Mouse (Mus musculus): ENCODE measurements around the gene Tcte2. TPM values are rescaled to one million over a fixed set of nuclear protein-coding genes. Genes with fewer than 3 reads are reported as not detected.
A peak's percentile ranks its signal among the peaks of the same experiment; 100 is the strongest.
"Not testable (repeated sequence)": the region's sequence is repeated elsewhere in the genome, so short reads cannot be mapped to it uniquely, and the experiment has no call there.

Gene Tcte2
- 0.44 and 0.65 TPM in 2 replicates for polyA plus RNA-seq (2012; rRNA removed)

DNA sequence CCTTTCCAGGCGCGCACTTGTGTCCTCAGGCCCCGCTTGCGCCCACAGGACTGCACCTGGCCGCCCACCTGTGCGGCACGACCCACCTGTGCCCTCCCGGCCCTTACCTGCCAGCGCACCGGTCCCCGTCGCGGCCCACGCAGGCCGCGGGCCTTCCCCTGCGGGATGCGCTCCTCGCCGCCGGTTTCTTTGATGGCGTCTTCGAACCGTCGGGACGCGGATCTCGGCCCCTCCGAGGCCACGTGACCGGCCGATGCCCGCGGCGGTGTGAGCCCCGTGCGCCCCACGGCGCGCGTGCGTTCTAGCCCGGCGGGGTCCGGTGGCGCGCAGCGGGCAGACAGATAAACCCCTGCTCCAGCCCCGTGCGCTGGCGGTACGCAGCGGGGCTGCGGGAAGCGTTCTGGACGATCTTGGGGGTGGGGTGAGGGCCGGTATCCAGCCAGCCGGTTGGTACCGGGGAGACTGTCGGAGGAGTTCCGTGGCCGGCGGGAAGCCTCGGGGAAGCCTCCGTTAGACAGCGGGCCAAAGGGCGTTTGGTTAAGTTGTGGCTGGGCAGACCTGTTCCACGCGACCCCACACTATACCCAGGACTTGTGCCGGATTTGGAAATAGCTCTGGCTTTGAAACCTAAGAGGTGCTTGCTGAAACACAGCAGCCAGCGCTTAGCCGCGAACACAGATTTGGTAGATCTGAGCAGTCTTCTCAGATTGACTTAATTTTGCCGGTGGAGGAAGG, at the start of gene Tcte2:
TSS of gene Tcte2 (minus strand) at position 647 of the 735 bp plus-strand sequence.
- peak within 1 kb of the TSS; percentile 98 for H3K4me3 ChIP-seq (ENCODE audit: low read depth, low read length)
- WGBS = 1% methylated on average over 74 of the region's 74 CpGs
- no peak for TF ChIP-seq CTCF (IDR thresholded peaks at IDR 0.05; ENCODE audit: extremely low read depth, insufficient read length, insufficient replicate concordance, low read depth, low read length)
- no peak for TF ChIP-seq POLR2A (IDR thresholded peaks at IDR 0.05; ENCODE audit: low read depth, low read length)
- no peaks in the 10 kb centered on the region for H3K36me3 ChIP-seq (ENCODE audit: control insufficient read depth, insufficient read depth, low read length)
- H3K27me3 ChIP-seq (ENCODE audit: control insufficient read depth, insufficient read depth, low read length) = no peaks in the 10 kb centered on the region
- peaks cover 7% of the 10 kb centered on the region for H3K4me1 ChIP-seq (ENCODE audit: control insufficient read depth, insufficient read depth, insufficient read length, low read length)
- peak within 1 kb of the TSS; percentile 74 for H3K27ac ChIP-seq (ENCODE audit: insufficient read depth, low read depth, low read length)

DNA sequence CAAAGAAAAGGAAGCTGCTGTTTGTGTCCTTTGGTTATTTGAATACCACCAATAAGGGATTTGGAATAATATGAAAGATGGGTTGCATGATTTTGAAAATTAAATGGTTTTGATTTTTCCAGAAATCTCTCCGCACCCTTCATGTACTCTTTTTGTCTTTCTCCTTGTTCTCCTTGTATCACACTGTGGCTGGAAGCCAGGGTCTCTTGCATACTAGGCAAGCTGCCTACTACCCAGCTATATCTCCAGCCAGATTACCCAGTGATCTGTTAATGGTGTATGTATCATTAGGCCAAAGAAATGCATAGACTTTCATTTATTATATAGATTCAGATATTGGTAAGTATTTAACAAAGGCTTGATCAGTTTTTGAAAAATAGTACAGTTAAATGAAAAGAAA, 44.4 kb upstream of the Tcte2 start:
- Histone ChIP-seq H3K27ac (ENCODE audit: insufficient read depth, low read depth, low read length) (no peak overlapping the region), H3K4me1 (ENCODE audit: control insufficient read depth, insufficient read depth, insufficient read length, low read length) (no peaks in the 10 kb centered on the region), H3K36me3 (ENCODE audit: control insufficient read depth, insufficient read depth, low read length) (peaks cover 31% of the 10 kb centered on the region), H3K4me3 (ENCODE audit: low read depth, low read length) (no peak overlapping the region), H3K27me3 (ENCODE audit: control insufficient read depth, insufficient read depth, low read length) (no peaks in the 10 kb centered on the region)
- WGBS = 95% methylated on average over 1 of the region's 1 CpGs
- TF ChIP-seq CTCF (IDR thresholded peaks at IDR 0.05; ENCODE audit: extremely low read depth, insufficient read length, insufficient replicate concordance, low read depth, low read length) (no peak), POLR2A (IDR thresholded peaks at IDR 0.05; ENCODE audit: low read depth, low read length) (no peak)

DNA sequence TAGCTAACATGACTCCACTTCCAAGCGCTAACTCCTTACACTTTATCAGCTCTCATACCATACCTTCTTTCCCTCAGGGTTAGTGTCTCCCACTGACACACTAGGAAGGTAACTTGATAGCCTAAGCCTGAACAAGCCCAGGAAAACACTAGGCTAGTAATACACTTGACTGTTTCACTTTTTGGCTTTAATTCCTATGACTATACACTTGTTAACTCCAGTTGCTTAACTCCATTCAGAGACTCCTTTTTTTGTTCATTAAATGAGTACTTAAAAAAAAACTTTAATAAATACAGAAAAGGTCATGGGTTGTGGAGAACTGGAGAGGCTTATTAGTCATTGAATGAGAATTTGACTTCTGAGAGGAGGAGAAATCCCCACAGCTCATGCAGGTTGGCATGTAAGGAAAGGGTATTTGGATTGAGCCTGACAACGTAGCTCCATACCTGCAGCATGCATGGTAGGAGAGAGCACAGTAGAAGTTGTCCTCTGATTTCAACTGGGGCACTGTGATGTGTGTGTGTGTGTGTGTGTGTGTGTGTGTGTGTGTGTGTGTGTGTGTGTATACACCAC, 41.3 kb upstream of the Tcte2 start:
- WGBS = 91% methylated on average over 2 of the region's 2 CpGs
- no peak for TF ChIP-seq POLR2A (IDR thresholded peaks at IDR 0.05; ENCODE audit: low read depth, low read length)
- TF ChIP-seq CTCF (IDR thresholded peaks at IDR 0.05; ENCODE audit: extremely low read depth, insufficient read length, insufficient replicate concordance, low read depth, low read length) = no peak
- H3K4me1 ChIP-seq (ENCODE audit: control insufficient read depth, insufficient read depth, insufficient read length, low read length) = peaks cover 10% of the 10 kb centered on the region; the same call in 1 of the 2 replicates

DNA sequence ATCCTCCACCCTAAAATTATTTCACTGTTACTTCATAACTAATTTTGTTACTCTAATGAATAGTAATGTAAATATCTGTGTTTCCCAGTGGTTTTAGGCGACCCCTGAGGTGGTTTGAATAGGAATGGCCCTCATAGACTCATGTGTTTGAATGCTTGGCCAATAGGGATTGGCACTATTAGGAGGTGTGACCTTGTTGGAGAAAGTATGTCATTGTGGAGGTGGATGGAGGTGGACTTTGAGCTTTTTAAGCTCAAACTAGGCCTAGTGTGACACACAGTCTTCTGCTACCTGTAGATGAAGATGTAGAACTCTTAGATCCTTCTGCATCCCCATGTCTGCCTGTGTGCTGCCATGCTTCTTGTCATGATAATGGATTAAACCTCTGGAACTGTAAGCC, 36.1 kb upstream of the Tcte2 start:
- H3K27ac ChIP-seq (ENCODE audit: insufficient read depth, low read depth, low read length) = no peak overlapping the region
- no peaks in the 10 kb centered on the region for H3K36me3 ChIP-seq (ENCODE audit: control insufficient read depth, insufficient read depth, low read length)
- no peak overlapping the region for H3K4me3 ChIP-seq (ENCODE audit: low read depth, low read length)
- H3K4me1 ChIP-seq (ENCODE audit: control insufficient read depth, insufficient read depth, insufficient read length, low read length) = peaks cover 11% of the 10 kb centered on the region; the same call in 1 of the 2 replicates
- no peak for TF ChIP-seq CTCF (IDR thresholded peaks at IDR 0.05; ENCODE audit: extremely low read depth, insufficient read length, insufficient replicate concordance, low read depth, low read length)
- no peak for TF ChIP-seq POLR2A (IDR thresholded peaks at IDR 0.05; ENCODE audit: low read depth, low read length)
- 78% methylated on average over 1 of the region's 1 CpGs for WGBS
- no peaks in the 10 kb centered on the region for H3K27me3 ChIP-seq (ENCODE audit: control insufficient read depth, insufficient read depth, low read length)

More for the DNA sequence above, 41.3 kb upstream of the Tcte2 start:
- Histone ChIP-seq H3K27ac (ENCODE audit: insufficient read depth, low read depth, low read length) (no peak overlapping the region), H3K4me3 (ENCODE audit: low read depth, low read length) (no peak overlapping the region), H3K36me3 (ENCODE audit: control insufficient read depth, insufficient read depth, low read length) (peaks cover 15% of the 10 kb centered on the region), H3K27me3 (ENCODE audit: control insufficient read depth, insufficient read depth, low read length) (no peaks in the 10 kb centered on the region)

DNA sequence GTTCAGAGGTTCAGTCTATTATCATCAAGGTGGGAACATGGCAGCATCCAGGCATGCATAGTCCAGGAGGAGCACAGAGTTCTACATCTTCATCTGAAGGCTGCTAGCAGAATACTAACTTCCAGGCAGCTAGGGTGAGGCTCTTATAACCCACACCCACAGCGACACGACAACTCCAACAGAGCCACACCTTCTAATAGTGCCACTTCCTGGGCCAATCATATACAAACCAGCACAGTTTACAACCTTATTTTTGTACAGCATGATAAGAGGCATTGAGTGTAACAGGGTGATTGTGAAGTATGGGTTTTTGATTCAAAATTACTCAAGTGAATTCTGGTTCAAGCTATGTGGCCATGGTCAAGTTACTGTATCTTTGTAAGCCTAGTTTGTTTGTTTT, 28.4 kb upstream of the Tcte2 start:
- not testable (repeated sequence) for H3K27me3 ChIP-seq (ENCODE audit: control insufficient read depth, insufficient read depth, low read length); H3K27ac ChIP-seq (ENCODE audit: insufficient read depth, low read depth, low read length); H3K36me3 ChIP-seq (ENCODE audit: control insufficient read depth, insufficient read depth, low read length); H3K4me1 ChIP-seq (ENCODE audit: control insufficient read depth, insufficient read depth, insufficient read length, low read length); H3K4me3 ChIP-seq (ENCODE audit: low read depth, low read length)
- 17% methylated on average over 2 of the region's 2 CpGs for WGBS

- TF ChIP-seq CTCF (IDR thresholded peaks at IDR 0.05; ENCODE audit: extremely low read depth, insufficient read length, insufficient replicate concordance, low read depth, low read length) (no peak), POLR2A (IDR thresholded peaks at IDR 0.05; ENCODE audit: low read depth, low read length) (no peak)
- WGBS = 40% methylated on average over 1 of the region's 1 CpGs
These were observed 21.8 kb upstream of the Tcte2 start for GRCm38 (mm10) chr17:13783469-13783868.

GRCm38 (mm10) chr17:13781948-13782347, 20.3 kb upstream of the Tcte2 start:
- peaks cover 6% of the 10 kb centered on the region; the same call in 1 of the 2 replicates for H3K4me1 ChIP-seq (ENCODE audit: control insufficient read depth, insufficient read depth, insufficient read length, low read length)
- no peak overlapping the region for H3K4me3 ChIP-seq (ENCODE audit: low read depth, low read length)
- no peak for TF ChIP-seq POLR2A (IDR thresholded peaks at IDR 0.05; ENCODE audit: low read depth, low read length)
- TF ChIP-seq CTCF (IDR thresholded peaks at IDR 0.05; ENCODE audit: extremely low read depth, insufficient read length, insufficient replicate concordance, low read depth, low read length) = no peak
- 86% methylated on average over 5 of the region's 5 CpGs for WGBS
- H3K27me3 ChIP-seq (ENCODE audit: control insufficient read depth, insufficient read depth, low read length) = no peaks in the 10 kb centered on the region
- no peak overlapping the region for H3K27ac ChIP-seq (ENCODE audit: insufficient read depth, low read depth, low read length)
- H3K36me3 ChIP-seq (ENCODE audit: control insufficient read depth, insufficient read depth, low read length) = no peaks in the 10 kb centered on the region

More at GRCm38 (mm10) chr17:13783469-13783868, 21.8 kb upstream of the Tcte2 start:
- H3K36me3 ChIP-seq (ENCODE audit: control insufficient read depth, insufficient read depth, low read length) = no peaks in the 10 kb centered on the region
- no peaks in the 10 kb centered on the region for H3K27me3 ChIP-seq (ENCODE audit: control insufficient read depth, insufficient read depth, low read length)
- peaks cover 6% of the 10 kb centered on the region; the same call in 1 of the 2 replicates for H3K4me1 ChIP-seq (ENCODE audit: control insufficient read depth, insufficient read depth, insufficient read length, low read length)
- no peak overlapping the region for H3K27ac ChIP-seq (ENCODE audit: insufficient read depth, low read depth, low read length)
- H3K4me3 ChIP-seq (ENCODE audit: low read depth, low read length) = no peak overlapping the region
